ENCODE assay signal across 19 mouse cellular contexts in genomic region chr3:104160603-104161002, GRCm38 (mm10). TPM values are rescaled to one million over a fixed set of nuclear protein-coding genes. Genes with fewer than 3 reads are reported as not detected.
DNase-seq lines count a peak whose midpoint lies in the region; ATAC-seq and TF ChIP-seq lines count a peak whose summit lies in the region.
"Had no signal": no experiment of that assay in that cellular context is flagged by ENCODE, and none has a peak within 500 bp of the region (broad histone marks: within the 10 kb centered on the region; RNA-seq: fewer than 3 reads in every experiment).

No protein-coding gene starts in this region.

- DNase-seq in spleen, postnatal 36 days (ENCODE audit: low spot score in 2 of 2): peak; percentile 21 to 35
- no peak for DNase-seq in spleen, postnatal 14 days (ENCODE audit: low spot score in 2 of 2)
- peak; percentile 16 for DNase-seq in CH12.LX (ENCODE audit: extremely low read depth)
- no peak for DNase-seq in embryonic facial prominence, embryonic 10.5 days (ENCODE audit: low spot score)
- DNase-seq: adrenal gland, postnatal 10 days; cerebellum, adult 11 months; cerebellum, adult 8-10 months; cerebellum, postnatal 14 days; forebrain, postnatal 0 days; gastrocnemius, postnatal 14 days; heart, adult 2 months; heart, postnatal 36 days had no signal

- H3K4me3 ChIP-seq in heart, embryonic 13.5 days: no peak overlapping the region
- no peak overlapping the region for H3K4me3 ChIP-seq in heart, embryonic 12.5 days
- H3K4me3 ChIP-seq in CH12.LX (replicated peaks in 1 of 3; ENCODE audit: low read depth in 2 of 3, low read length in 2 of 3, poor library complexity in 1 of 3): no peak overlapping the region
- no peak overlapping the region for H3K4me3 ChIP-seq in intestine, embryonic 16.5 days (ENCODE audit: low read length)
- H3K4me3 ChIP-seq in embryonic facial prominence, embryonic 10.5 days: no peak overlapping the region
- H3K4me3 ChIP-seq: embryonic facial prominence, embryonic 13.5 days; forebrain, embryonic 13.5 days; heart, adult 2 months; hindbrain, embryonic 15.5 days had no signal

- 66% methylated on average over 6 of the region's 6 CpGs for WGBS in heart, embryonic 13.5 days
- 71% methylated on average over 6 of the region's 6 CpGs for WGBS in heart, embryonic 12.5 days
- 89% methylated on average over 6 of the region's 6 CpGs for WGBS in intestine, embryonic 16.5 days
- WGBS in embryonic facial prominence, embryonic 10.5 days: 74% methylated on average over 6 of the region's 6 CpGs

- 0 out of 2 replicates have a peak overlapping the region, but pooled peaks have one; percentile 15 for H3K27ac ChIP-seq in heart, embryonic 13.5 days (replicated peaks)
- no peak overlapping the region for H3K27ac ChIP-seq in heart, embryonic 12.5 days (ENCODE audit: poor library complexity, severe bottlenecking)
- H3K27ac ChIP-seq in CH12.LX (ENCODE audit: insufficient read depth, low read depth): no peak overlapping the region
- H3K27ac ChIP-seq in intestine, embryonic 16.5 days (ENCODE audit: low read length): no peak overlapping the region
- no peak overlapping the region for H3K27ac ChIP-seq in embryonic facial prominence, embryonic 10.5 days (replicated peaks)
- H3K27ac ChIP-seq: embryonic facial prominence, embryonic 13.5 days; forebrain, embryonic 13.5 days; heart, adult 2 months; hindbrain, embryonic 15.5 days had no signal

- TF ChIP-seq RAD21 in CH12.LX (IDR thresholded peaks at IDR 0.05; ENCODE audit: low read depth, low read length): no peak

- no peaks in the 10 kb centered on the region for H3K4me1 ChIP-seq in heart, embryonic 13.5 days
- no peaks in the 10 kb centered on the region for H3K4me1 ChIP-seq in heart, embryonic 12.5 days (replicated peaks)
- H3K4me1 ChIP-seq in CH12.LX (ENCODE audit: control insufficient read depth in 1 of 2, insufficient read depth in 2 of 2): peaks cover 0 to 11% of the 10 kb centered on the region in 2 experiments; a peak in 2 of 4 replicates
- no peaks in the 10 kb centered on the region for H3K4me1 ChIP-seq in intestine, embryonic 16.5 days (ENCODE audit: control insufficient read depth, insufficient read depth, low read length)
- no peaks in the 10 kb centered on the region for H3K4me1 ChIP-seq in embryonic facial prominence, embryonic 10.5 days
- H3K4me1 ChIP-seq: embryonic facial prominence, embryonic 13.5 days; forebrain, embryonic 13.5 days; hindbrain, embryonic 15.5 days had no signal

- no peak for ATAC-seq in heart, embryonic 13.5 days (ENCODE audit: extremely low read depth, insufficient number of reproducible peaks, low FRiP score, low TSS enrichment)
- ATAC-seq in heart, embryonic 12.5 days (ENCODE audit: insufficient number of reproducible peaks, low FRiP score): no peak
- ATAC-seq in intestine, embryonic 16.5 days: no peak
- ATAC-seq: forebrain, embryonic 13.5 days; forebrain, postnatal 0 days had no signal

- no peak for TF ChIP-seq CTCF in CH12.LX (conservative IDR thresholded peaks at IDR 0.05 in 1 of 2, IDR thresholded peaks at IDR 0.05 in 1 of 2; ENCODE audit: low read depth in 2 of 2, low read length in 2 of 2)

- no peak for TF ChIP-seq EP300 in CH12.LX (IDR thresholded peaks at IDR 0.05; ENCODE audit: low read length)

- no peaks in the 10 kb centered on the region for H3K9me3 ChIP-seq in heart, embryonic 13.5 days
- no peaks in the 10 kb centered on the region for H3K9me3 ChIP-seq in heart, embryonic 12.5 days (replicated peaks)
- no peaks in the 10 kb centered on the region for H3K9me3 ChIP-seq in CH12.LX (replicated peaks; ENCODE audit: low read length)
- no peaks in the 10 kb centered on the region for H3K9me3 ChIP-seq in intestine, embryonic 16.5 days (ENCODE audit: control insufficient read depth, low read length)
- no peaks in the 10 kb centered on the region for H3K9me3 ChIP-seq in embryonic facial prominence, embryonic 10.5 days
- H3K9me3 ChIP-seq: embryonic facial prominence, embryonic 13.5 days; forebrain, embryonic 13.5 days; hindbrain, embryonic 15.5 days had no signal

- no peaks in the 10 kb centered on the region for H3K27me3 ChIP-seq in heart, embryonic 13.5 days (replicated peaks)
- H3K27me3 ChIP-seq in heart, embryonic 12.5 days (replicated peaks): no peaks in the 10 kb centered on the region
- H3K27me3 ChIP-seq in CH12.LX (replicated peaks): no peaks in the 10 kb centered on the region
- H3K27me3 ChIP-seq in intestine, embryonic 16.5 days (replicated peaks; ENCODE audit: control insufficient read depth, insufficient read depth, low read length): no peaks in the 10 kb centered on the region
- H3K27me3 ChIP-seq in embryonic facial prominence, embryonic 10.5 days (replicated peaks; ENCODE audit: low read depth, poor library complexity, severe bottlenecking): no peaks in the 10 kb centered on the region
- H3K27me3 ChIP-seq: embryonic facial prominence, embryonic 13.5 days; forebrain, embryonic 13.5 days; hindbrain, embryonic 15.5 days had no signal

- no peaks in the 10 kb centered on the region for H3K36me3 ChIP-seq in heart, embryonic 13.5 days
- no peaks in the 10 kb centered on the region for H3K36me3 ChIP-seq in heart, embryonic 12.5 days
- no peaks in the 10 kb centered on the region for H3K36me3 ChIP-seq in CH12.LX (replicated peaks in 1 of 2; ENCODE audit: control insufficient read depth in 1 of 2, insufficient read depth in 1 of 2, low read length in 1 of 2)
- H3K36me3 ChIP-seq in intestine, embryonic 16.5 days (ENCODE audit: control insufficient read depth, insufficient read depth, low read length): no peaks in the 10 kb centered on the region
- no peaks in the 10 kb centered on the region for H3K36me3 ChIP-seq in embryonic facial prominence, embryonic 10.5 days (replicated peaks)
- H3K36me3 ChIP-seq: embryonic facial prominence, embryonic 13.5 days; hindbrain, embryonic 15.5 days had no signal

- dilution Hi-C loops in CH12.LX (cut with MboI; ENCODE audit: extremely low pct_ligation_motif_present, extremely low pct_unique_long_range_greater_than_20kb, low sequenced_read_pairs): no loop called here

- in situ Hi-C loops in CH12.LX (cut with MboI; ENCODE audit: low pct_ligation_motif_present, low pct_unique_long_range_greater_than_20kb, low sequenced_read_pairs): no loop called here

- no peak overlapping the region for H3K4me2 ChIP-seq in heart, embryonic 13.5 days
- H3K4me2 ChIP-seq in heart, embryonic 12.5 days: no peak overlapping the region
- no peak overlapping the region for H3K4me2 ChIP-seq in CH12.LX (ENCODE audit: insufficient read depth, low read depth, poor library complexity, severe bottlenecking)
- H3K4me2 ChIP-seq in intestine, embryonic 16.5 days (ENCODE audit: low read depth, low read length): no peak overlapping the region
- H3K4me2 ChIP-seq: embryonic facial prominence, embryonic 13.5 days; forebrain, embryonic 13.5 days; heart, embryonic 11.5 days; hindbrain, embryonic 15.5 days had no signal

- TF ChIP-seq POLR2A in CH12.LX (IDR thresholded peaks at IDR 0.05; ENCODE audit: low read depth, low read length): no peak

- H3K9ac ChIP-seq in heart, embryonic 13.5 days: no peak overlapping the region
- no peak overlapping the region for H3K9ac ChIP-seq in heart, embryonic 12.5 days
- no peak overlapping the region for H3K9ac ChIP-seq in CH12.LX (ENCODE audit: insufficient read depth, low read depth)
- no peak overlapping the region for H3K9ac ChIP-seq in intestine, embryonic 16.5 days (ENCODE audit: low read depth, low read length)
- H3K9ac ChIP-seq: embryonic facial prominence, embryonic 13.5 days; forebrain, embryonic 13.5 days; forebrain, postnatal 0 days; hindbrain, embryonic 15.5 days had no signal

- no peaks in the 10 kb centered on the region for H3K79me2 ChIP-seq in CH12.LX (replicated peaks; ENCODE audit: control insufficient read depth, extremely low read depth, insufficient read depth, poor library complexity, severe bottlenecking)

TF ChIP-seq in CH12.LX, 34 proteins besides CTCF, POLR2A, EP300 and RAD21:
- no peak for TF ChIP-seq MAFK (IDR thresholded peaks at IDR 0.05; ENCODE audit: insufficient replicate concordance, low read length)
- TF ChIP-seq UBTF (IDR thresholded peaks at IDR 0.05; ENCODE audit: low read depth, low read length): no peak
- no peak for TF ChIP-seq JUND (conservative IDR thresholded peaks at IDR 0.05; ENCODE audit: low read depth, low read length)
- TF ChIP-seq ZKSCAN1 (IDR thresholded peaks at IDR 0.05; ENCODE audit: borderline replicate concordance, low read depth, low read length): no peak
- TF ChIP-seq ETS1 (conservative IDR thresholded peaks at IDR 0.05; ENCODE audit: low read depth, low read length): no peak
- no peak for TF ChIP-seq NELFE (IDR thresholded peaks at IDR 0.05; ENCODE audit: low read depth, low read length)
- TF ChIP-seq TBP (conservative IDR thresholded peaks at IDR 0.05; ENCODE audit: low read depth, low read length): no peak
- TF ChIP-seq POLR2AphosphoS2 (IDR thresholded peaks at IDR 0.05; ENCODE audit: low read depth, low read length): no peak
- no peak for TF ChIP-seq RCOR1 (conservative IDR thresholded peaks at IDR 0.05; ENCODE audit: low read depth, low read length)

RNA-seq across cellular contexts. Expression of gene Magi3, which starts 59.6 kb away (rescaled TPM):
- polyA plus RNA-seq in heart, embryonic 13.5 days (2015; fragmentation: Nextera tagmentation; extraction: Ambion mirVana): 7.4 and 7.7 TPM in 2 replicates
- polyA plus RNA-seq in heart, embryonic 12.5 days (2016; fragmentation: Nextera tagmentation; extraction: Ambion mirVana): 9.1 and 10.3 TPM in 2 replicates
- total RNA-seq in CH12.LX (2012; rRNA removed) (0.68 and 0.80 TPM in 2 replicates), CH12.LX (2014; rRNA removed) (1.8 and 2.0 TPM in 2 replicates)
- polyA plus RNA-seq in CH12.LX (2012; ENCODE audit: insufficient read length, low read depth): 2.2 and 2.6 TPM in 2 replicates
- polyA plus RNA-seq in intestine, embryonic 16.5 days (2015; fragmentation: Nextera tagmentation; extraction: Ambion mirVana): 6.5 and 6.6 TPM in 2 replicates
- polyA plus RNA-seq in embryonic facial prominence, embryonic 10.5 days (2016; fragmentation: Nextera tagmentation; extraction: Ambion mirVana): 4.0 and 5.2 TPM in 2 replicates

Comparison
In these comparisons a context has a peak if more than half of its experiments do, and no peak if none do; other contexts are left out.
1. DNase-seq: peak in spleen, postnatal 36 days (2 of 2) and CH12.LX (single experiment); none in spleen, postnatal 14 days (0 of 2) and embryonic facial prominence, embryonic 10.5 days (single experiment).